Mouse (Mus musculus) monocyte, adult 2 months (primary cell): ENCODE data around the gene Stambpl1.

Experiments used
- DNase-seq, 2 experiments: peaks; one replicate each; pipeline ENCODE4 v3.0.0; 2022; ENCODE audit warnings: low spot score in 2 of 2, low read depth in 1 of 2

Stambpl1 gene

GRCm38 (mm10) chr19:34192008-34192963 lies at the start of gene Stambpl1:
Gene Stambpl1 (plus strand): TSS chr19:34192229.
- peak in 1 of 2 experiments; percentile 66 for DNase-seq

GRCm38 (mm10) chr19:34148421-34148820 lies 43.6 kb upstream of the Stambpl1 start:
- no peak for DNase-seq

- DNase-seq = no peak
Observed at GRCm38 (mm10) chr19:34151909-34152308, 40.1 kb upstream of the Stambpl1 start.

GRCm38 (mm10) chr19:34153263-34154144 lies 38.5 kb upstream of the Stambpl1 start:
- DNase-seq = no peak

- no peak for DNase-seq
Observed at GRCm38 (mm10) chr19:34162693-34163092, 29.3 kb upstream of the Stambpl1 start.

GRCm38 (mm10) chr19:34165891-34166290 lies 26.1 kb upstream of the Stambpl1 start, which contains the start of gene Ankrd22:
Gene Ankrd22 (minus strand): TSS chr19:34166053.
- DNase-seq = no peak

- DNase-seq = no peak
Observed at GRCm38 (mm10) chr19:34166386-34166785, 25.6 kb upstream of the Stambpl1 start.

- no peak for DNase-seq
Observed at GRCm38 (mm10) chr19:34167896-34168661, 23.9 kb upstream of the Stambpl1 start.

GRCm38 (mm10) chr19:34169121-34169520 lies 22.9 kb upstream of the Stambpl1 start:
- no peak for DNase-seq

- DNase-seq = no peak
Observed at GRCm38 (mm10) chr19:34171167-34171566, 20.9 kb upstream of the Stambpl1 start.

GRCm38 (mm10) chr19:34174004-34174403 lies 18.0 kb upstream of the Stambpl1 start:
- no peak for DNase-seq

GRCm38 (mm10) chr19:34179136-34179535 lies 12.9 kb upstream of the Stambpl1 start:
- no peak for DNase-seq

- no peak for DNase-seq
Observed at GRCm38 (mm10) chr19:34180316-34180715, 11.7 kb upstream of the Stambpl1 start.

- DNase-seq = no peak
Observed at GRCm38 (mm10) chr19:34181234-34181633, 10.8 kb upstream of the Stambpl1 start.

- no peak for DNase-seq
Observed at GRCm38 (mm10) chr19:34182490-34182889, 9.5 kb upstream of the Stambpl1 start.

- no peak for DNase-seq
Observed at GRCm38 (mm10) chr19:34186845-34187244, 5.2 kb upstream of the Stambpl1 start.

GRCm38 (mm10) chr19:34191645-34192007 lies 403 bp upstream of the Stambpl1 start:
- no peak for DNase-seq

- DNase-seq = no peak
Observed at GRCm38 (mm10) chr19:34193149-34193548, 1.1 kb downstream of the Stambpl1 start.

GRCm38 (mm10) chr19:34193683-34194082 lies 1.7 kb downstream of the Stambpl1 start:
- DNase-seq = no peak

- no peak for DNase-seq
Observed at GRCm38 (mm10) chr19:34194132-34194745, 2.2 kb downstream of the Stambpl1 start.
